Mouse (Mus musculus): ENCODE results near the gene Ccm2l.

- no peak for TF ChIP-seq ZNF384 (IDR thresholded peaks at IDR 0.05; ENCODE audit: low read depth, low read length)
- no peak for TF ChIP-seq HCFC1 (IDR thresholded peaks at IDR 0.05; ENCODE audit: borderline replicate concordance, insufficient read depth, low read length)
Measured at GRCm38 (mm10) chr2:153030422-153030821, 35.3 kb upstream of the Ccm2l start.

All from ES-E14 (cell line).